Mouse (Mus musculus): ENCODE data around the gene 2900011O08Rik. TPM values are rescaled to one million over a fixed set of nuclear protein-coding genes. Genes with fewer than 3 reads are reported as not detected.
"Not testable (repeated sequence)": the region's sequence is repeated elsewhere in the genome, so short reads cannot be mapped to it uniquely, and the experiment has no call there.

Gene 2900011O08Rik
- polyA plus RNA-seq, 1 experiment from 2014 or later = 0.13 TPM

DNA sequence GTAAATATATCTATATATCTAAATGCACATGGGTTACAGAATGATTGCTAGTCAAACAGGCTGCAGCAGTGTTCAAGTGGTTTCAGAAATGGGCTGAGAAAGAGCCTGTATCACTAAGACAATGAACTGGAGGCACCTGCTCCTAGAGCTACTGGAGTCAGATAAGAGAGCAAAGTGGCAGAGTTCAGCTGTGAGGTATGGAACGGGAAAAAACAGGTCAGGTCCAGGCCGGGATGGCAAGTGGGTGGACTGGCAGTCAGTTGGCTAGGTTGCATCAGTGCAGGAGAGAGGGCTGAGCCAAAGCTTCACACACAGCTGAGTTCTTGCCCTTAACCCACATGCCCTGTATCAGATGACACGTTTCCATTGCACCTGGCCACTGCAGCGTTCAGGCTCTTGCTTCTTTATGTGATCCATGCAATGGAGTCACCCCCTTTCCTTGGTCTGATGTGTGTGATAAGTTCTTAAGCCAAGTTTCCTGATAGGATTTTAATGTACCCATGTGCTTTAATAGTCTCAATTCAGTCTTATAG is 59.9 kb downstream of the 2900011O08Rik start:
- Histone ChIP-seq H3K9me3 (replicated peaks; ENCODE audit: control insufficient read depth, low read length) (no peaks in the 10 kb centered on the region), H3K4me1 (ENCODE audit: control insufficient read depth, low read depth, low read length) (no peaks in the 10 kb centered on the region), H3K27ac (ENCODE audit: low read length) (no peak overlapping the region), H3K27me3 (ENCODE audit: control insufficient read depth, insufficient read depth, low read depth, low read length) (no peaks in the 10 kb centered on the region), H3K9ac (ENCODE audit: low read depth, low read length) (no peak overlapping the region), H3K4me2 (ENCODE audit: low read depth, low read length) (no peak overlapping the region), H3K36me3 (ENCODE audit: control insufficient read depth, insufficient read depth) (no peaks in the 10 kb centered on the region), H3K4me3 (ENCODE audit: low read depth, low read length) (no peak overlapping the region)
- no peak for ATAC-seq (ENCODE audit: low read depth)
- WGBS (ENCODE audit: insufficient replicate concordance) = 48% methylated on average over 4 of the region's 4 CpGs

DNA sequence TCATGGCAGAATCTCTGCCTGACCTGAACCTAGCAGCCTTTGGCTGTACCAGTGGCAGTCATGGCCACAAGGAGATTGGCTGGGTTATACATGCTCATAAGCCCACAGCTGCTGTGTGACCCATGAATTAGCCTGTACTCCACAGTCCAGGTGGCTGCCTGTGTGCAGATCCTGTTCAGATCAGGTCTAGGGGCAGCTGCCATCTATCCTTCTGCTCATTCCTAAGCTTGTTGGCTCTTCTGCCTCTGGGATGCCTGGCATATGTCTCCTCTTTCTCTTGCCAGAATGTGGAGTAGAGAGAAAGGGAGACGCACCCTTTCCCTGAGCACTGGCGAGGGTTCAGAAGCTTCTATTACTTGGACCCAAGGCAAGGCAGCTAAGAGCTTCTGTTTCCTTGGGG is 65.8 kb downstream of the 2900011O08Rik start:
- H3K9ac ChIP-seq (ENCODE audit: low read depth, low read length) = no peak overlapping the region
- H3K36me3 ChIP-seq (ENCODE audit: control insufficient read depth, insufficient read depth) = no peaks in the 10 kb centered on the region
- H3K27ac ChIP-seq (ENCODE audit: low read length) = no peak overlapping the region
- H3K4me3 ChIP-seq (ENCODE audit: low read depth, low read length) = no peak overlapping the region
- no peaks in the 10 kb centered on the region for H3K9me3 ChIP-seq (replicated peaks; ENCODE audit: control insufficient read depth, low read length)
- no peaks in the 10 kb centered on the region for H3K4me1 ChIP-seq (ENCODE audit: control insufficient read depth, low read depth, low read length)
- H3K4me2 ChIP-seq (ENCODE audit: low read depth, low read length) = no peak overlapping the region
- no peaks in the 10 kb centered on the region for H3K27me3 ChIP-seq (ENCODE audit: control insufficient read depth, insufficient read depth, low read depth, low read length)
- no peak for ATAC-seq (ENCODE audit: low read depth)
- WGBS (ENCODE audit: insufficient replicate concordance) = 62% methylated on average over 2 of the region's 2 CpGs

DNA sequence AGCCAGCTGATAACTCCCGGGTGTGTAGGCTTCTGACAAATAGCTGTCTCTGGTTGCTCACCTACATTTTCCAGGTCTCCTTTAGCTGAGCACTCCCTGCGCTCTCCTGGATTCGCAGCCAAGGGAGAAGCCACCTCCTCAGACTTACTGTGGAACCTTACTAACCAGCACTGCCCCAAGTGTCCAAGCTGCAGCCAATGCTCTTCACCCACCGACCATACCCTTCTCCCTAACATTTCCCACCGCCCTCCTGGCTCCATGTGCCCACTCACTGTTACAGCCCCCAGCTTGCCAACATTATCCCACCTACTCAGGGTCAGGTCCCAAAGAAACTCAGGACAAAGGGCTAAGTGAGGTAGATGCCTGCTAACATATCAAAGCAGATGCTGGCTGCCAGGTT is 66.7 kb downstream of the 2900011O08Rik start:
- no peaks in the 10 kb centered on the region for H3K36me3 ChIP-seq (ENCODE audit: control insufficient read depth, insufficient read depth)
- no peaks in the 10 kb centered on the region for H3K27me3 ChIP-seq (ENCODE audit: control insufficient read depth, insufficient read depth, low read depth, low read length)
- no peaks in the 10 kb centered on the region for H3K4me1 ChIP-seq (ENCODE audit: control insufficient read depth, low read depth, low read length)
- no peaks in the 10 kb centered on the region for H3K9me3 ChIP-seq (replicated peaks; ENCODE audit: control insufficient read depth, low read length)
- H3K9ac ChIP-seq (ENCODE audit: low read depth, low read length) = no peak overlapping the region
- no peak overlapping the region for H3K27ac ChIP-seq (ENCODE audit: low read length)
- WGBS (ENCODE audit: insufficient replicate concordance) = 51% methylated on average over 5 of the region's 5 CpGs
- no peak for ATAC-seq (ENCODE audit: low read depth)
- no peak overlapping the region for H3K4me2 ChIP-seq (ENCODE audit: low read depth, low read length)
- H3K4me3 ChIP-seq (ENCODE audit: low read depth, low read length) = no peak overlapping the region

GRCm38 (mm10) chr16:14055271-14055670 is 68.9 kb downstream of the 2900011O08Rik start:
- WGBS (ENCODE audit: insufficient replicate concordance) = 47% methylated on average over 1 of the region's 1 CpGs
- no peak for ATAC-seq (ENCODE audit: low read depth)
- no peak overlapping the region for H3K4me3 ChIP-seq (ENCODE audit: low read depth, low read length)

DNA sequence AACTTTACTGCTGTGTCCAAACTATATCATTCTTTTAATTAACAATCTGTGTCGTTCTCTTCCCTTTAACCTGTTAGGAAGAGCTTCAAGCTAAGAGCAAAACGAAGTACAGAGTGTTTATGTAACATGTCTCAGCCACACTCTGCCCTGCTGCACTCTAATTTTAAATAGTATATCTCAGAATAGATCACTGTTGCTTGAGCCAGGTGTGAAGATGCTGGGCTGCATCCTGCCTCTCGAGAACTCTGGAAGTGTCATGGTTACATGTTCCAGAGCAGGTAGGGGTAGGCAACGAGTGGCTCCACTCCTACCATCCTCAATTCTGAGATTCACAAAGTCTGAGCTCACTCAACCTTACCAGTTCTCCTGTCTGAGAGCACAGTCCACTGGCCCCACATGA is 70.3 kb downstream of the 2900011O08Rik start:
- 41% methylated on average over 4 of the region's 4 CpGs for WGBS (ENCODE audit: insufficient replicate concordance)

More at GRCm38 (mm10) chr16:14055271-14055670, 68.9 kb downstream of the 2900011O08Rik start:
- no peaks in the 10 kb centered on the region for H3K4me1 ChIP-seq (ENCODE audit: control insufficient read depth, low read depth, low read length)
- no peak overlapping the region for H3K4me2 ChIP-seq (ENCODE audit: low read depth, low read length)
- no peaks in the 10 kb centered on the region for H3K9me3 ChIP-seq (replicated peaks; ENCODE audit: control insufficient read depth, low read length)
- H3K9ac ChIP-seq (ENCODE audit: low read depth, low read length) = no peak overlapping the region
- no peaks in the 10 kb centered on the region for H3K36me3 ChIP-seq (ENCODE audit: control insufficient read depth, insufficient read depth)
- H3K27ac ChIP-seq (ENCODE audit: low read length) = no peak overlapping the region
- no peaks in the 10 kb centered on the region for H3K27me3 ChIP-seq (ENCODE audit: control insufficient read depth, insufficient read depth, low read depth, low read length)

GRCm38 (mm10) chr16:14058541-14058940 is 72.1 kb downstream of the 2900011O08Rik start:
- no peak for ATAC-seq (ENCODE audit: low read depth)
- H3K9me3 ChIP-seq (replicated peaks; ENCODE audit: control insufficient read depth, low read length) = no peaks in the 10 kb centered on the region
- no peak overlapping the region for H3K27ac ChIP-seq (ENCODE audit: low read length)
- H3K4me3 ChIP-seq (ENCODE audit: low read depth, low read length) = no peak overlapping the region
- no peak overlapping the region for H3K4me2 ChIP-seq (ENCODE audit: low read depth, low read length)
- 30% methylated on average over 1 of the region's 1 CpGs for WGBS (ENCODE audit: insufficient replicate concordance)
- H3K36me3 ChIP-seq (ENCODE audit: control insufficient read depth, insufficient read depth) = no peaks in the 10 kb centered on the region
- no peaks in the 10 kb centered on the region for H3K27me3 ChIP-seq (ENCODE audit: control insufficient read depth, insufficient read depth, low read depth, low read length)
- no peaks in the 10 kb centered on the region for H3K4me1 ChIP-seq (ENCODE audit: control insufficient read depth, low read depth, low read length)
- H3K9ac ChIP-seq (ENCODE audit: low read depth, low read length) = no peak overlapping the region

More for the DNA sequence above, 70.3 kb downstream of the 2900011O08Rik start:
- no peak overlapping the region for H3K9ac ChIP-seq (ENCODE audit: low read depth, low read length)
- no peaks in the 10 kb centered on the region for H3K9me3 ChIP-seq (replicated peaks; ENCODE audit: control insufficient read depth, low read length)
- H3K4me1 ChIP-seq (ENCODE audit: control insufficient read depth, low read depth, low read length) = no peaks in the 10 kb centered on the region
- no peaks in the 10 kb centered on the region for H3K36me3 ChIP-seq (ENCODE audit: control insufficient read depth, insufficient read depth)
- no peak overlapping the region for H3K4me2 ChIP-seq (ENCODE audit: low read depth, low read length)
- no peaks in the 10 kb centered on the region for H3K27me3 ChIP-seq (ENCODE audit: control insufficient read depth, insufficient read depth, low read depth, low read length)
- H3K27ac ChIP-seq (ENCODE audit: low read length) = no peak overlapping the region
- no peak for ATAC-seq (ENCODE audit: low read depth)
- H3K4me3 ChIP-seq (ENCODE audit: low read depth, low read length) = no peak overlapping the region

DNA sequence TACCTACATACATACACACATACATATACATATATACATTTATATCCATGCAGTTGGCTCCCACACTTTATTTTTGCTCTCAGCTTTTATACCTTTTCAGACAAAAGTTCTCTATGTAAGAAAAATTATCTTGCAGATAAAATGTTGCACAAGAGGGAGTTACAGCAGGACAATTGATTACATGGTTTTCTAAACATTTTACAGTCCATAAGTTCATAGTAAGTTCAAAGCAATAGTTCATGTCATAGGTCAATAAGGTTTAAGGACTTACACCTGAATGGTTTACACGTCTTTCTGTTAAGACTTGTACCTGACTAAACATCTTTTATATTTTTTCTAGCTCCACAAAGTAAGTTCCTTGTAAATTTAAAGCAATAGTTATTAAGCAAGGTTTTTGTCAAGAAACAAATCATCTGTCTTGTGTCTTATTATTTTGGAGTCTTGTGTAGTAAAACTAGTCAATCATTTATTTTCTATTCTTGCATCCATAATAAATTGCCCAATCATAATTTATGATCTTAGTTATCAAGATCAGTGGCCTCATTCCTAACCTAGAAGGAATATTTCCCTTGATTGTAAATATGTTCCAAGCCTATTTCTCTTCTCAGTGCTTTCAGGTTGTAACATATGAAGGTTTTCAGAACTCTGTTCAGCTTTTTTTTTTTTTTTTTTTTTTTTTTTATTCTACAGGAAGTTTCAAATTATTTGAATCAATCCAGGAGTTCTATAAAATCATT is 72.9 kb downstream of the 2900011O08Rik start:
- ATAC-seq (ENCODE audit: low read depth) = no peak
- Histone ChIP-seq H3K27me3 (ENCODE audit: control insufficient read depth, insufficient read depth, low read depth, low read length) (no peaks in the 10 kb centered on the region), H3K36me3 (ENCODE audit: control insufficient read depth, insufficient read depth) (no peaks in the 10 kb centered on the region), H3K4me2 (ENCODE audit: low read depth, low read length) (no peak overlapping the region), H3K27ac (ENCODE audit: low read length) (no peak overlapping the region), H3K4me3 (ENCODE audit: low read depth, low read length) (no peak overlapping the region), H3K9ac (ENCODE audit: low read depth, low read length) (no peak overlapping the region), H3K4me1 (ENCODE audit: control insufficient read depth, low read depth, low read length) (no peaks in the 10 kb centered on the region), H3K9me3 (replicated peaks; ENCODE audit: control insufficient read depth, low read length) (no peaks in the 10 kb centered on the region)
- 32% methylated on average over 1 of the region's 1 CpGs for WGBS (ENCODE audit: insufficient replicate concordance)

DNA sequence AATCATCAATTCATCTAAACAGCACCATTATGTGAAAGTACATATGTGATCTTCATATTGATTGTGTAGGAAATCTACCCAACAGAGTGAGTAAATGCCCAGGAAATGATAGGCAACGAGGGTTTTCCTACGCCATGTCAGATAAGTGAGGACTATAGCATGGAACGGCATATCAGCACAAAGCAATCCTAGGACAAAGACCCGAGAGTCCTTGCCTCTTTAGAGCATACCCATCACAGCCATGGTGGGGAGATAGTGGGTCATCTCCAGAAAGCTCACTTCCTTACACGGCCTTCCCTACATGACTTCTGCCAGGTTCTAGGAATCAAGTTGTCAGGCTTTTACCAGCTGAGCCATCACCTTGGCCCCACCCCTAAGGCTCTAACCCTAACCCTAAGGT is 73.5 kb downstream of the 2900011O08Rik start:
- no peak overlapping the region for H3K4me3 ChIP-seq (ENCODE audit: low read depth, low read length)
- 44% methylated on average over 5 of the region's 5 CpGs for WGBS (ENCODE audit: insufficient replicate concordance)
- no peak overlapping the region for H3K9ac ChIP-seq (ENCODE audit: low read depth, low read length)
- H3K27me3 ChIP-seq (ENCODE audit: control insufficient read depth, insufficient read depth, low read depth, low read length) = no peaks in the 10 kb centered on the region
- H3K27ac ChIP-seq (ENCODE audit: low read length) = no peak overlapping the region
- no peaks in the 10 kb centered on the region for H3K36me3 ChIP-seq (ENCODE audit: control insufficient read depth, insufficient read depth)
- H3K4me2 ChIP-seq (ENCODE audit: low read depth, low read length) = no peak overlapping the region
- no peak for ATAC-seq (ENCODE audit: low read depth)
- no peaks in the 10 kb centered on the region for H3K4me1 ChIP-seq (ENCODE audit: control insufficient read depth, low read depth, low read length)
- no peaks in the 10 kb centered on the region for H3K9me3 ChIP-seq (replicated peaks; ENCODE audit: control insufficient read depth, low read length)

DNA sequence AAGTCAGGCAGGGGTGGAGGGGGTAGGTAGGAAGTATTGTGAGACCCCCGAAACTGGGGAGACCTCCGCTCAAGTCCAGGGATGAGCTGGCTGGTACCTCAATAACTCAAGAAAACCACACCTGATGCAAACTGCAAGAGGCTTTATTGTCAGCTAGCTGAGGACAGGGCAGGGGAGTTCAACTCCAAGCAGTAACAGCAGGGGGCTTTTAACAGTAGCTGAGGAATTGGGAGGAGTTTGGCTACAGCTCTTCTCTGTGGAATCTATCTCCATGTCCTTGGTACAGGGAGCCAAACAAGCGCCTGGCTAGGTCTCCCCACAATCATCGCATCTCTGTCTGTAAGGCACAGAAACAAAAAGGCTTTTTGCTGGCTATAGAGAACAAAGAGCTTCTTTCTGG is 80.2 kb downstream of the 2900011O08Rik start:
- not testable (repeated sequence) for H3K27me3 ChIP-seq (ENCODE audit: control insufficient read depth, insufficient read depth, low read depth, low read length); H3K4me3 ChIP-seq (ENCODE audit: low read depth, low read length); ATAC-seq (ENCODE audit: low read depth); H3K36me3 ChIP-seq (ENCODE audit: control insufficient read depth, insufficient read depth); H3K4me1 ChIP-seq (ENCODE audit: control insufficient read depth, low read depth, low read length); H3K9me3 ChIP-seq (replicated peaks; ENCODE audit: control insufficient read depth, low read length); H3K9ac ChIP-seq (ENCODE audit: low read depth, low read length); H3K27ac ChIP-seq (ENCODE audit: low read length); H3K4me2 ChIP-seq (ENCODE audit: low read depth, low read length)
- 66% methylated on average over 4 of the region's 4 CpGs for WGBS (ENCODE audit: insufficient replicate concordance)
